Mouse (Mus musculus): Measurements from ENCODE around the gene Klhl10.

- TF ChIP-seq POLR2A (IDR thresholded peaks at IDR 0.05; ENCODE audit: insufficient read depth, low read depth, low read length) = no peak
- no peak for TF ChIP-seq CTCF (IDR thresholded peaks at IDR 0.05)
Measured at GRCm38 (mm10) chr11:100462699-100463098, 21.0 kb downstream of the Klhl10 start.

Measured in heart, adult 2 months (tissue).